Mouse (Mus musculus) gastrocnemius, adult 2 months (tissue): ENCODE data around the gene Rexo5. TPM values are rescaled to one million over a fixed set of nuclear protein-coding genes. Genes with fewer than 3 reads are reported as not detected.

Experiments
- DNase-seq: peaks from one replicate; pipeline ENCODE4 v3.0.0; 2022
- H3K27ac ChIP-seq: fragments of 200-600 bp; 2 replicates; pipeline ENCODE4 v1.8.1; 2022; ENCODE audit warnings: mild to moderate bottlenecking
- H3K4me3 ChIP-seq: fragments of 200-600 bp; 2 replicates; pipeline ENCODE4 v1.8.1; 2022; ENCODE audit warnings: mild to moderate bottlenecking, moderate library complexity
- CTCF ChIP-seq: fragments of 200-600 bp; IDR thresholded peaks from 2 replicates; pipeline ENCODE4 v1.8.1; 2022; ENCODE audit warnings: antibody characterized with exemption, mild to moderate bottlenecking, moderate library complexity
- intact Hi-C: fragments of 180-260 bp; cut with DNase I; formaldehyde crosslinking; loops from one replicate; pipeline ENCODE4 v1.15.1; 2025
- total RNA-seq, 2 experiments: library from RNA; stranded (reverse); gene quantifications; 2 replicates each; pipeline ENCODE4 v1.2.3; 2021

The Rexo5 gene
- total RNA-seq, 2 experiments from 2014 or later, result 0.64 to 0.71 TPM

DNA sequence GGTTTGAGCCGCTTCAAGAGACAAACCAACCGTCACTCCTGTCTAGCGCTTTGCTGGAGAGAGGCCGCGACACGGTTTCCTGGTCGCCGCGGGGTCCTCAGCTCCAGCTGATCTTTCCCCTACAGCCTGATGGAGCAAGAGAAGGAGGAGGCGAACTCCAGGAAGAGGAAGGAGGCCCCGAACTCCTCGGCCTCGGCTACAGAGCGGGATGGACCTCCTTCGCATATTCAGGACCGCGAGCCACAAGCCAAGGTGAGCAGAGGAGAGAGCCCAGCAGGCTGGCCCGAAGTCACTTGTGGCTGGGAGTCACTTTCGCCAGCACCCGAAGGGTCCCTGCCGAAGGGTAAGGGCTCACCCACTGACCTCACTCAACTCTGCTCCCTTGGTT is 439 bp downstream of the Rexo5 start:
- Histone ChIP-seq H3K4me3 (peak overlapping the region; percentile 75), H3K27ac (peak overlapping the region; percentile 82)
- intact Hi-C loops, result loop anchor here (5.0 kb wide), 1 partner anchor 838 kb away; no protein-coding TSS in a partner anchor
- no peak for DNase-seq
- TF ChIP-seq CTCF, result no peak

- DNase-seq, result no peak
- no peak overlapping the region for H3K4me3 ChIP-seq
- H3K27ac ChIP-seq, result no peak overlapping the region
- intact Hi-C loops, result no loop called here
- no peak for TF ChIP-seq CTCF
Measured at GRCm38 (mm10) chr7:119795311-119795710, 1.5 kb downstream of the Rexo5 start.

- DNase-seq, result no peak
- no peak overlapping the region for H3K4me3 ChIP-seq
- intact Hi-C loops, result no loop called here
- peak; percentile 12; the same call in 1 of the 2 replicates for TF ChIP-seq CTCF
- no peak overlapping the region for H3K27ac ChIP-seq
Measured at GRCm38 (mm10) chr7:119800488-119800887, 6.7 kb downstream of the Rexo5 start.

- no peak for TF ChIP-seq CTCF
- no peak overlapping the region for H3K4me3 ChIP-seq
- no peak for DNase-seq
- intact Hi-C loops, result no loop called here
- H3K27ac ChIP-seq, result no peak overlapping the region
Measured at GRCm38 (mm10) chr7:119800991-119801390, 7.2 kb downstream of the Rexo5 start.

DNA sequence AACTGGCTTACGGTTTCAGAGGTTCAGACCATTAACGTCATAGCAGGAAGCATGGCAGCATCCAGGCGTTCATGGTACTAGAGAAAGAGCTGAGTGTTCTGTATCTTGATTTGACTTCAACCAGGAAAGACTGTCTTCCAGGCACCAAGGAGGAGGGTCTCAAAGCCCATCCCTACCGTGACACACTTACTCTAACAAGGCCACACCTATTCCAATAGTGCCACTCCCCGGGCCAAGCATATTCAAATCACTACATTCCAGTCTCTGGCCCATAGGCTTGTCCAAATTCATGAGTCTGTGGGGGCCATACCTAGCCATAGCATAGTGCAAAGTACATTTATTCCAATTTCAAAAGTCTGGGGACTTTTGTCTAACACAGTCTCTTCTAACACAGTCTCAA is 13.6 kb downstream of the Rexo5 start:
- DNase-seq, result no peak
- no peak for TF ChIP-seq CTCF
- intact Hi-C loops, result no loop called here
- H3K27ac ChIP-seq, result no peak overlapping the region
- no peak overlapping the region for H3K4me3 ChIP-seq

- no peak for DNase-seq
- intact Hi-C loops, result no loop called here
- Histone ChIP-seq H3K4me3 (no peak overlapping the region), H3K27ac (no peak overlapping the region)
- TF ChIP-seq CTCF, result no peak
Measured at GRCm38 (mm10) chr7:119808723-119809122, 14.9 kb downstream of the Rexo5 start.

DNA sequence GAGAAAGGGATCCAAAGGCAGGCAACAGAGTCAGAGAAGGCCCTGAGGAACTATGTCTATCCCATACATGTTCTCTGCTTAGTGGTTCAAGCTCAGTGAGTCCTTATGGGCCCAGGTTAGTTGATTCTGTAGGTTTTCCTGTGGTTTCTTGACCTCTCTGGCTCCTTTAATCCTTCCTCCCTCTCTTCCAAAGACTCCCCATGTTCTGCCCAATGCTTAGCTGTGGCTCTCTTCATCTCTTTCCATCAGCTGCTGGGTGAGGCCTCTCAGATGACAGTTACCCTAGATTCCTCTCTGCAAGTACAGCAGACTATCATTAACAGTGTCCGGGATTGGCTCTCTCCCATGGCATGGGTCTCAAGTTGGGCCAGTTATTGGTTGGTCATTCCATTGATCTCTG is 41.6 kb downstream of the Rexo5 start:
- H3K27ac ChIP-seq, result no peak overlapping the region
- no peak overlapping the region for H3K4me3 ChIP-seq
- no peak for DNase-seq
- intact Hi-C loops, result no loop called here
- no peak for TF ChIP-seq CTCF

DNA sequence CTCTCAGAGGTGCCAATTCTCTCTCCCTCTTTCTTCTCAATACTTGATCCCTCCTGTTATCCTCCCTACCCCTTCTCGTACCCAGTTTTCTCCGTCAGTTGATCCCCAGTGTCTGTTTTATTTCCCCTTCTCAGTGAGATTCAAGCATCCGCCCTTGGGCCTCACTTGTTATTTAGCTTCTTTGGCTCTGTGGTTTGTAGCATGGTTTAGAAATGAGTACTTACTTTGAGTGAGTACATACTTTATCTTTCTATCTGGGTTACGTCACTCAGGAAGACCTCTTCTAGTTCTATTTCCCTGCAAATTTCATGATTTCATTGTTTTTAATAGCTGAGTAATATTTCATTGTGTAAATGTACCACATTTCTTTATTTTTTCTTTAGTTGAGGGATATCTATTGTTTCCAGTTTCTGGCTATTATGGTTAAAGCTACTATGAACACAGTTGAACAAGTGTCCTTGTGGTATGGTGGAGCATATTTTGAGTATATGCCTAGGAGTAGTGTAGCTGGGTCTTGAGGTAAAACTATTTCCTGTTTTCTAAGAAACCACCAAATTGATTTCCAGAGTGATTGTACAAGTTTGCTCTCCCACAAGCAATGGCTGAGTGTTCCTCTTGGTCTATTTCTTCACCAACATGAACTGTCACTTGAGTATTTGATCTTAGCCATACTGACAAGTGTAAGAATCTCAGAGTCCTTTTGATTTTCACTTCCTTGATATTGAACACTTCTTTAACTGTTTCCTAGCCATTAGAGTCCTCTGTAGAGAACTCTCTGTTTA is 42.4 kb downstream of the Rexo5 start:
- TF ChIP-seq CTCF, result no peak
- intact Hi-C loops, result no loop called here
- no peak overlapping the region for H3K27ac ChIP-seq
- H3K4me3 ChIP-seq, result no peak overlapping the region
- no peak for DNase-seq

- DNase-seq, result no peak
- intact Hi-C loops, result no loop called here
- TF ChIP-seq CTCF, result no peak
- no peak overlapping the region for H3K27ac ChIP-seq
- H3K4me3 ChIP-seq, result no peak overlapping the region
Measured at GRCm38 (mm10) chr7:119841820-119842449, 48.1 kb downstream of the Rexo5 start.

- TF ChIP-seq CTCF, result no peak
- H3K27ac ChIP-seq, result no peak overlapping the region
Measured at GRCm38 (mm10) chr7:119845541-119845940, 51.7 kb downstream of the Rexo5 start.

DNA sequence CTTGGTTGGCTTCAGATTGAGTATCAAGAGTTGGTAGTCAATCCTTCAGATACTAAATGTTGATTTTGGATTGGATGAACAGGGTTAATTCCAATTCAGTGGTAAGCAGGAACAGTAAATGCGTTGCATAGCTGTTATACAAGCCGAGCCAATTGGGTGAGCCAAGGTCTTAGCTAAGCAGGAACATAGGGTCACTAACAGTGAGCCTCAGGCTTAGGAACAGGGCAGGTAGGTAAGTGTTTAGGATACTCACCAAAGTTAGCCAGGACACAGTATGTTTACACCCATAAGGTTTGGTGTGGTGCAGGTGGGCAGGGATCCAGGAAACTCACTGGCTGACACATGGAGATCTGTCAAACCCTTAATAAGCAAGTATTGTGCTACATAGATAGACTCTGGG is 53.6 kb downstream of the Rexo5 start:
- H3K27ac ChIP-seq, result no peak overlapping the region
- no peak overlapping the region for H3K4me3 ChIP-seq
- no peak for TF ChIP-seq CTCF
- intact Hi-C loops, result loop anchor here (5.0 kb wide), 2 partner anchors 210 to 250 kb away; partner anchors contain the start of gene Dnah3
- no peak for DNase-seq

More at GRCm38 (mm10) chr7:119845541-119845940, 51.7 kb downstream of the Rexo5 start:
- H3K4me3 ChIP-seq, result no peak overlapping the region
- intact Hi-C loops, result loop anchor here (5.0 kb wide), 2 partner anchors 212 to 252 kb away; partner anchors contain the start of gene Dnah3
- no peak for DNase-seq

GRCm38 (mm10) chr7:119849096-119849495 is 55.3 kb downstream of the Rexo5 start:
- no peak overlapping the region for H3K4me3 ChIP-seq
- TF ChIP-seq CTCF, result peak; percentile 100
- peak; percentile 75 for DNase-seq
- H3K27ac ChIP-seq, result no peak overlapping the region
- intact Hi-C loops, result loop anchor here (1.0 to 5.0 kb wide), 4 partner anchors 208 to 356 kb away; partner anchors contain the start of gene Dnah3

DNA sequence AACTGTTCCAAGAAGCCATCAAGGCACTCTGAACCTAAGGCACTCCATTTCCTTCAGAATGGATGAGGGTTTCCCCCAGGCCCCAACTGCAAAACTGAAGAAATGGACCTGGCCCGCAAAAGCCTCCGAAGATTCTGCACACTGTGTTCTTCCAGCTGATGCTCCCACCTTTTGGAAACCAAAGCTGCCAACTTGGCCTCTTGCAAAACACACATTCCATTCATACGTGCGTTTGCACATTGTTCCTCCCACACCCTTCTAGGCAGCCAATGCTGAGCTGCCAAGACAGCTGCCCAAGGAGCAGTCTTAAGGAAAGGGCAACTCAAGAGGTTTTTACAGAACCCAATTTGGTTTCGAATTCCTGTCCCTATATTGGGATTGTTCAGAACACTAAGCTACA is 56.9 kb downstream of the Rexo5 start:
- intact Hi-C loops, result loop anchor here (10.0 kb wide), 1 partner anchor 474 kb away; the partner anchor contains the start of gene Abca15
- Histone ChIP-seq H3K27ac (peak overlapping the region; percentile 70), H3K4me3 (no peak overlapping the region)
- peak; percentile 72 for DNase-seq
- no peak for TF ChIP-seq CTCF
